In genomic region chr19:21654788-21655187, GRCm38 (mm10) we compare ENCODE assay signal across 11 mouse cellular contexts. TPM values are rescaled to one million over a fixed set of nuclear protein-coding genes. Genes with fewer than 3 reads are reported as not detected.
DNase-seq lines count a peak whose midpoint lies in the region; ATAC-seq and TF ChIP-seq lines count a peak whose summit lies in the region.
"Had no signal": no experiment of that assay in that cellular context is flagged by ENCODE, and none has a peak within 500 bp of the region (broad histone marks: within the 10 kb centered on the region; RNA-seq: fewer than 3 reads in every experiment).

No protein-coding gene starts in this region.

- H3K9ac ChIP-seq in lung, postnatal 0 days (replicated peaks; ENCODE audit: low read depth) = 0 out of 2 replicates have a peak overlapping the region, but pooled peaks have one; percentile 3
- H3K9ac ChIP-seq in forebrain, embryonic 12.5 days = peak overlapping the region; percentile 94
- peak overlapping the region; percentile 94; the same call in 1 of the 2 replicates for H3K9ac ChIP-seq in limb, embryonic 13.5 days

- H3K4me2 ChIP-seq in lung, postnatal 0 days (replicated peaks; ENCODE audit: low read depth, low read length) = peak overlapping the region; percentile 76
- H3K4me2 ChIP-seq in forebrain, embryonic 12.5 days = peak overlapping the region; percentile 75
- H3K4me2 ChIP-seq in limb, embryonic 13.5 days (replicated peaks) = peak overlapping the region; percentile 65

- no peak for DNase-seq in lung, postnatal 0 days (ENCODE audit: low spot score)
- DNase-seq in lung, adult 18-20 months = no peak
- DNase-seq in retina, postnatal 1 day = peak; percentile 2
- no peak for DNase-seq in left cerebral cortex, adult 11 months (ENCODE audit: low spot score)
- DNase-seq in right cerebral cortex, adult 18-20 months = no peak
- DNase-seq: adrenal gland, postnatal 14 days; kidney, adult 9 months; right cerebral cortex, postnatal 25 days had no signal

- ATAC-seq in lung, postnatal 0 days = no peak
- ATAC-seq in forebrain, embryonic 12.5 days (ENCODE audit: low FRiP score) = no peak
- no peak for ATAC-seq in limb, embryonic 13.5 days (ENCODE audit: low FRiP score, low read depth)
- ATAC-seq in granulocyte monocyte progenitor cell, adult 5-6 weeks (replicated peaks; ENCODE audit: poor library complexity, severe bottlenecking) = no peak

- H3K27me3 ChIP-seq in lung, postnatal 0 days (replicated peaks; ENCODE audit: insufficient read depth, low read length) = no peaks in the 10 kb centered on the region
- no peaks in the 10 kb centered on the region for H3K27me3 ChIP-seq in forebrain, embryonic 12.5 days
- H3K27me3 ChIP-seq in limb, embryonic 13.5 days = no peaks in the 10 kb centered on the region

- WGBS in lung, postnatal 0 days = 34% methylated on average over 7 of the region's 7 CpGs
- WGBS in forebrain, embryonic 12.5 days = 61% methylated on average over 7 of the region's 7 CpGs
- 79% methylated on average over 7 of the region's 7 CpGs for WGBS in limb, embryonic 13.5 days

- H3K9me3 ChIP-seq in lung, postnatal 0 days (ENCODE audit: low read length) = no peaks in the 10 kb centered on the region
- H3K9me3 ChIP-seq in forebrain, embryonic 12.5 days = no peaks in the 10 kb centered on the region
- H3K9me3 ChIP-seq in limb, embryonic 13.5 days = no peaks in the 10 kb centered on the region

- peaks cover 13% of the 10 kb centered on the region; the same call in 1 of the 2 replicates for H3K4me1 ChIP-seq in lung, postnatal 0 days (ENCODE audit: insufficient read depth, low read depth, low read length)
- H3K4me1 ChIP-seq in forebrain, embryonic 12.5 days = peaks cover 30% of the 10 kb centered on the region
- peaks cover 29% of the 10 kb centered on the region for H3K4me1 ChIP-seq in limb, embryonic 13.5 days

- no peak for TF ChIP-seq CTCF in lung, postnatal 0 days (IDR thresholded peaks at IDR 0.05)

- no peaks in the 10 kb centered on the region for H3K36me3 ChIP-seq in lung, postnatal 0 days (ENCODE audit: insufficient read depth, low read length)
- H3K36me3 ChIP-seq in forebrain, embryonic 12.5 days (replicated peaks) = no peaks in the 10 kb centered on the region
- no peaks in the 10 kb centered on the region for H3K36me3 ChIP-seq in limb, embryonic 13.5 days

- no peak for TF ChIP-seq EP300 in lung, postnatal 0 days (IDR thresholded peaks at IDR 0.05)

- H3K27ac ChIP-seq in lung, postnatal 0 days (ENCODE audit: low read length) = no peak overlapping the region
- H3K27ac ChIP-seq in forebrain, embryonic 12.5 days = no peak overlapping the region
- no peak overlapping the region for H3K27ac ChIP-seq in limb, embryonic 13.5 days

- H3K4me3 ChIP-seq in lung, postnatal 0 days (ENCODE audit: low read depth, low read length) = peak overlapping the region; percentile 95
- peak overlapping the region; percentile 94 for H3K4me3 ChIP-seq in forebrain, embryonic 12.5 days (replicated peaks)
- H3K4me3 ChIP-seq in limb, embryonic 13.5 days = peak overlapping the region; percentile 90

RNA-seq across cellular contexts. Expression of gene Abhd17b, which starts 1.8 kb away (rescaled TPM):
- 44.1 and 49.8 TPM in 2 replicates for polyA plus RNA-seq in lung, postnatal 0 days (2015; fragmentation: Nextera tagmentation; extraction: Ambion mirVana)
- polyA plus RNA-seq in forebrain, embryonic 12.5 days (2016; fragmentation: Nextera tagmentation; extraction: Ambion mirVana) = 43.6 and 45.3 TPM in 2 replicates
- 30.0 and 30.5 TPM in 2 replicates for polyA plus RNA-seq in limb, embryonic 13.5 days (2015; fragmentation: Nextera tagmentation; extraction: Ambion mirVana)
- 57.7 and 62.0 TPM in 2 replicates for total RNA-seq in granulocyte monocyte progenitor cell, adult 5-6 weeks (2014; fragmentation: Nextera tagmentation)
- 63.0 and 66.5 TPM in 2 replicates for total RNA-seq in granulocyte monocyte progenitor cell, adult 5-6 weeks (2017)

RNA-seq across cellular contexts. Expression of gene 1110059E24Rik, which starts 2.0 kb away (rescaled TPM):
- 44.3 and 47.4 TPM in 2 replicates for polyA plus RNA-seq in lung, postnatal 0 days (2015; fragmentation: Nextera tagmentation; extraction: Ambion mirVana)
- polyA plus RNA-seq in forebrain, embryonic 12.5 days (2016; fragmentation: Nextera tagmentation; extraction: Ambion mirVana) = 58.8 and 59.4 TPM in 2 replicates
- 61.1 and 63.8 TPM in 2 replicates for polyA plus RNA-seq in limb, embryonic 13.5 days (2015; fragmentation: Nextera tagmentation; extraction: Ambion mirVana)
- total RNA-seq in granulocyte monocyte progenitor cell, adult 5-6 weeks (2014; fragmentation: Nextera tagmentation) = 35.7 and 39.1 TPM in 2 replicates
- total RNA-seq in granulocyte monocyte progenitor cell, adult 5-6 weeks (2017) = 88.0 and 90.1 TPM in 2 replicates

Comparison
In these comparisons a context has a peak if more than half of its experiments do, and no peak if none do; other contexts are left out.
1. H3K9ac ChIP-seq: peak in every context shown above with its lines; median percentile 94 in forebrain, embryonic 12.5 days; 94 in limb, embryonic 13.5 days; 3 in lung, postnatal 0 days.